Mouse (Mus musculus) lung, adult 2 months (tissue): ENCODE results near the gene Sf3a1.

ENCODE experiments used
- CTCF ChIP-seq: fragments of 200-500 bp; IDR thresholded peaks from 2 replicates; pipeline ENCODE4 v1.5.1; 2011; ENCODE audit warnings: mild to moderate bottlenecking, low read length, control low read depth; ENCODE audit not compliant: insufficient read depth
- POLR2A ChIP-seq: fragments of 200-500 bp; IDR thresholded peaks from 2 replicates; pipeline ENCODE4 v1.6.1; 2011; ENCODE audit warnings: low read depth, mild to moderate bottlenecking, control low read depth, low read length, borderline replicate concordance; ENCODE audit errors: extremely low read depth

- TF ChIP-seq CTCF = no peak
- TF ChIP-seq POLR2A = no peak
These were observed 23.4 kb downstream of the Sf3a1 start for GRCm38 (mm10) chr11:4183511-4183910.
